Comparison of ENCODE assay signal across 25 mouse cellular contexts in the genomic region with DNA sequence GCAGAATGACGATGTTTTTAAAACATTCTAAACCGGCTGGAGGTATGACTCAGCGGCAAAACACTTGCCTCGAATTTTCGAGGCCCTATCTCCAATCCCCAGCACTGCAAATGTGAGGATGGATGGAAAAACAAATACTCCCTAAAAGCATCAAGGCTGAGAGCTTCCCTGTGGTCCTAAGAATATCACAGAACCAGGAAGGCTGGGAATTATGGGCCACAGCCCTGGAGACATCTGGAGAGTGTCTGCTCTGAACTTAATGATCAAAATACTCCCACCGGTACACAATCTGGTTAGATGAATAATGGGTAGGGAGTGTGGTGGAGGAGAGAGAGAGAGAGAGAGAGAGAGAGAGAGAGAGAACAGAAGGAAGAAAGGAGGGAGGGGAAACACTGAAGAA. TPM values are rescaled to one million over a fixed set of nuclear protein-coding genes. Genes with fewer than 3 reads are reported as not detected.
DNase-seq lines count a peak whose midpoint lies in the region; ATAC-seq and TF ChIP-seq lines count a peak whose summit lies in the region.
"Had no signal": no experiment of that assay in that cellular context is flagged by ENCODE, and none has a peak within 500 bp of the region (broad histone marks: within the 10 kb centered on the region; RNA-seq: fewer than 3 reads in every experiment).

No protein-coding gene starts in this region.

- TF ChIP-seq EP300 in stomach, postnatal 0 days (optimal IDR thresholded peaks at IDR 0.05), result no peak

- peak; percentile 68 for ATAC-seq in heart, embryonic 11.5 days (replicated peaks; ENCODE audit: insufficient number of reproducible peaks, low FRiP score, low TSS enrichment)
- ATAC-seq in kidney, embryonic 14.5 days (ENCODE audit: low FRiP score, low TSS enrichment), result peak; percentile 68; the same call in 1 of the 2 replicates
- peak; percentile 28; the same call in 1 of the 2 replicates for ATAC-seq in stomach, embryonic 14.5 days (ENCODE audit: insufficient number of reproducible peaks, insufficient read depth, low FRiP score, low read depth)
- ATAC-seq in stomach, postnatal 0 days (ENCODE audit: low FRiP score, low TSS enrichment), result no peak
- ATAC-seq: forebrain, embryonic 13.5 days; hindbrain, postnatal 0 days; intestine, embryonic 16.5 days; liver, embryonic 12.5 days had no signal

- H3K9ac ChIP-seq in heart, embryonic 11.5 days (ENCODE audit: low read depth, low read length), result no peak overlapping the region
- no peak overlapping the region for H3K9ac ChIP-seq in kidney, embryonic 14.5 days (ENCODE audit: low read depth, low read length)
- H3K9ac ChIP-seq in stomach, embryonic 14.5 days (replicated peaks; ENCODE audit: low read depth, low read length), result no peak overlapping the region
- H3K9ac ChIP-seq in stomach, postnatal 0 days (ENCODE audit: low read length), result no peak overlapping the region
- H3K9ac ChIP-seq: embryonic facial prominence, embryonic 13.5 days; forebrain, embryonic 13.5 days; limb, embryonic 13.5 days; liver, embryonic 12.5 days; midbrain, embryonic 12.5 days; neural tube, embryonic 15.5 days had no signal

- H3K4me1 ChIP-seq in heart, embryonic 11.5 days (ENCODE audit: control insufficient read depth, insufficient read depth, low read length), result peaks cover 2% of the 10 kb centered on the region; the same call in 1 of the 2 replicates
- H3K4me1 ChIP-seq in kidney, embryonic 14.5 days (ENCODE audit: control insufficient read depth, insufficient read depth, low read length), result 0 out of 2 replicates have a peak, but pooled peaks cover 3% of the 10 kb centered on the region
- no peaks in the 10 kb centered on the region for H3K4me1 ChIP-seq in stomach, embryonic 14.5 days (ENCODE audit: control insufficient read depth, insufficient read depth, low read length)
- H3K4me1 ChIP-seq in stomach, postnatal 0 days (replicated peaks; ENCODE audit: control insufficient read depth, insufficient read depth), result no peaks in the 10 kb centered on the region
- H3K4me1 ChIP-seq: limb, embryonic 13.5 days; liver, embryonic 12.5 days had no signal

- no peaks in the 10 kb centered on the region for H3K36me3 ChIP-seq in heart, embryonic 11.5 days (ENCODE audit: control insufficient read depth, insufficient read depth, low read length)
- no peaks in the 10 kb centered on the region for H3K36me3 ChIP-seq in kidney, embryonic 14.5 days (ENCODE audit: control insufficient read depth, insufficient read depth, low read length)
- no peaks in the 10 kb centered on the region for H3K36me3 ChIP-seq in stomach, embryonic 14.5 days (ENCODE audit: control insufficient read depth, insufficient read depth, low read length)
- H3K36me3 ChIP-seq in stomach, postnatal 0 days (ENCODE audit: control insufficient read depth, insufficient read depth, low read length), result no peaks in the 10 kb centered on the region
- H3K36me3 ChIP-seq: embryonic facial prominence, embryonic 13.5 days; G1E; limb, embryonic 13.5 days; liver, embryonic 12.5 days; midbrain, embryonic 12.5 days; neural tube, embryonic 15.5 days had no signal

- no peaks in the 10 kb centered on the region for H3K27me3 ChIP-seq in heart, embryonic 11.5 days (ENCODE audit: control insufficient read depth, insufficient read depth, low read length)
- no peaks in the 10 kb centered on the region for H3K27me3 ChIP-seq in kidney, embryonic 14.5 days (ENCODE audit: control insufficient read depth, insufficient read depth, low read length)
- no peaks in the 10 kb centered on the region for H3K27me3 ChIP-seq in stomach, embryonic 14.5 days (ENCODE audit: control insufficient read depth, insufficient read depth, low read length)
- H3K27me3 ChIP-seq in stomach, postnatal 0 days (ENCODE audit: control insufficient read depth, insufficient read depth, low read length), result no peaks in the 10 kb centered on the region
- H3K27me3 ChIP-seq: CH12.LX; embryonic facial prominence, embryonic 13.5 days; forebrain, embryonic 13.5 days; limb, embryonic 13.5 days; liver, embryonic 12.5 days; midbrain, embryonic 12.5 days; neural tube, embryonic 15.5 days had no signal

- 14% methylated on average over 6 of the region's 6 CpGs for WGBS in heart, embryonic 11.5 days (ENCODE audit: insufficient replicate concordance)
- 14% methylated on average over 6 of the region's 6 CpGs for WGBS in kidney, embryonic 14.5 days
- 26% methylated on average over 6 of the region's 6 CpGs for WGBS in stomach, embryonic 14.5 days
- 21% methylated on average over 6 of the region's 6 CpGs for WGBS in stomach, postnatal 0 days

- H3K27ac ChIP-seq in heart, embryonic 11.5 days (ENCODE audit: low read depth, low read length), result 0 out of 2 replicates have a peak overlapping the region, but pooled peaks have one; percentile 35
- H3K27ac ChIP-seq in kidney, embryonic 14.5 days (ENCODE audit: low read depth, low read length), result no peak overlapping the region
- no peak overlapping the region for H3K27ac ChIP-seq in stomach, embryonic 14.5 days (ENCODE audit: low read length)
- H3K27ac ChIP-seq in stomach, postnatal 0 days (replicated peaks), result no peak overlapping the region
- H3K27ac ChIP-seq: embryonic facial prominence, embryonic 13.5 days; forebrain, embryonic 13.5 days; hindbrain, postnatal 0 days; limb, embryonic 13.5 days; liver, embryonic 12.5 days; midbrain, embryonic 12.5 days; neural tube, embryonic 15.5 days had no signal

- no peak overlapping the region for H3K4me3 ChIP-seq in heart, embryonic 11.5 days (ENCODE audit: low read depth, low read length)
- H3K4me3 ChIP-seq in kidney, embryonic 14.5 days (ENCODE audit: low read length), result no peak overlapping the region
- no peak overlapping the region for H3K4me3 ChIP-seq in stomach, embryonic 14.5 days (ENCODE audit: low read depth, low read length)
- no peak overlapping the region for H3K4me3 ChIP-seq in stomach, postnatal 0 days (ENCODE audit: low read depth, low read length)
- H3K4me3 ChIP-seq: embryonic facial prominence, embryonic 13.5 days; forebrain, embryonic 13.5 days; limb, embryonic 13.5 days; liver, embryonic 12.5 days; midbrain, embryonic 12.5 days; neural tube, embryonic 15.5 days had no signal

- no peak for TF ChIP-seq CTCF in stomach, postnatal 0 days (IDR thresholded peaks at IDR 0.05; ENCODE audit: low read depth)

- DNase-seq in heart, adult 8-10 months (ENCODE audit: low spot score), result no peak
- DNase-seq in kidney, postnatal 14 days, result no peak
- no peak for DNase-seq in stomach, postnatal 0 days (ENCODE audit: low spot score)
- no peak for DNase-seq in spleen, postnatal 36 days (ENCODE audit: low spot score in 2 of 2)
- DNase-seq: adrenal gland, adult 2 months; B cell, adult 2 months; cerebellum, adult 11-12 months; cerebellum, postnatal 10 days; gastrocnemius, postnatal 36 days; kidney, postnatal 25 days; lung, adult 18-20 months; lung, postnatal 10 days had no signal

- no peaks in the 10 kb centered on the region for H3K9me3 ChIP-seq in heart, embryonic 11.5 days (replicated peaks; ENCODE audit: control insufficient read depth, low read length)
- no peaks in the 10 kb centered on the region for H3K9me3 ChIP-seq in kidney, embryonic 14.5 days (ENCODE audit: control insufficient read depth, low read length)
- H3K9me3 ChIP-seq in stomach, embryonic 14.5 days (ENCODE audit: control insufficient read depth, low read depth, low read length), result no peaks in the 10 kb centered on the region
- H3K9me3 ChIP-seq in stomach, postnatal 0 days (ENCODE audit: control insufficient read depth, low read length), result no peaks in the 10 kb centered on the region
- H3K9me3 ChIP-seq: embryonic facial prominence, embryonic 13.5 days; forebrain, embryonic 13.5 days; limb, embryonic 13.5 days; liver, embryonic 12.5 days; midbrain, embryonic 12.5 days; neural tube, embryonic 15.5 days had no signal

- H3K4me2 ChIP-seq in heart, embryonic 11.5 days, result no peak overlapping the region
- H3K4me2 ChIP-seq in kidney, embryonic 14.5 days (replicated peaks; ENCODE audit: low read depth, low read length), result no peak overlapping the region
- no peak overlapping the region for H3K4me2 ChIP-seq in stomach, embryonic 14.5 days (replicated peaks; ENCODE audit: low read depth, low read length)
- no peak overlapping the region for H3K4me2 ChIP-seq in stomach, postnatal 0 days (replicated peaks; ENCODE audit: low read depth)
- H3K4me2 ChIP-seq: embryonic facial prominence, embryonic 13.5 days; forebrain, embryonic 13.5 days; limb, embryonic 13.5 days; liver, embryonic 12.5 days; midbrain, embryonic 12.5 days; neural tube, embryonic 15.5 days had no signal

RNA-seq across cellular contexts. Expression of a gene that starts 48.8 kb away (rescaled TPM):
- 29.3 and 29.7 TPM in 2 replicates for polyA plus RNA-seq in heart, embryonic 11.5 days (2014; fragmentation: Nextera tagmentation; extraction: Ambion mirVana)
- total RNA-seq in heart, adult 8-10 months (2022), result 10 to 100 TPM; 10.1 to 13.1 (median 12.1) TPM
- 9.7 and 13.7 TPM in 2 replicates for polyA plus RNA-seq in kidney, embryonic 14.5 days (2014; fragmentation: Nextera tagmentation; extraction: Ambion mirVana)
- 19.7 and 22.2 TPM in 2 replicates for polyA plus RNA-seq in stomach, embryonic 14.5 days (2014; fragmentation: Nextera tagmentation; extraction: Ambion mirVana)
- polyA plus RNA-seq in stomach, postnatal 0 days (2015; fragmentation: Nextera tagmentation; extraction: Ambion mirVana), result 11.2 TPM in 2 replicates
- polyA plus RNA-seq: G1E had no signal
